Mouse (Mus musculus) heart, embryonic 12.5 days (tissue): Measurements from ENCODE around the gene Actn1. TPM values are rescaled to one million over a fixed set of nuclear protein-coding genes. Genes with fewer than 3 reads are reported as not detected.
"Not testable (repeated sequence)": the region's sequence is repeated elsewhere in the genome, so short reads cannot be mapped to it uniquely, and the experiment has no call there.

Experiments used
- ATAC-seq: fragments of 200-750 bp; cut with Nextera tagmentation; 2 replicates; pipeline ENCODE4 v1.8.0; 2017; ENCODE audit warnings: moderate TSS enrichment, moderate library complexity; ENCODE audit not compliant: insufficient number of reproducible peaks, low FRiP score
- H3K27ac ChIP-seq: fragments of 300-500 bp; sonication (generic); 2 replicates; pipeline ENCODE4 v1.5.1; 2016; ENCODE audit warnings: mild to moderate bottlenecking, moderate library complexity; ENCODE audit not compliant: poor library complexity, severe bottlenecking
- H3K27me3 ChIP-seq: fragments of 300-500 bp; sonication (generic); replicated peaks from 2 replicates; pipeline ENCODE4 v1.6.1; 2016; ENCODE audit warnings: mild to moderate bottlenecking, moderate library complexity
- H3K36me3 ChIP-seq: fragments of 300-500 bp; sonication (generic); 2 replicates; pipeline ENCODE4 v1.6.1; 2016; ENCODE audit warnings: mild to moderate bottlenecking, moderate library complexity
- H3K4me1 ChIP-seq: fragments of 300-500 bp; sonication (generic); replicated peaks from 2 replicates; pipeline ENCODE4 v1.6.1; 2016; ENCODE audit warnings: mild to moderate bottlenecking
- H3K4me2 ChIP-seq: fragments of 300-500 bp; sonication (generic); 2 replicates; pipeline ENCODE4 v1.6.1; 2016; ENCODE audit warnings: mild to moderate bottlenecking, moderate library complexity
- H3K4me3 ChIP-seq: fragments of 300-500 bp; sonication (generic); 2 replicates; pipeline ENCODE4 v1.5.1; 2016; ENCODE audit warnings: mild to moderate bottlenecking
- H3K9ac ChIP-seq: fragments of 300-500 bp; sonication (generic); 2 replicates; pipeline ENCODE4 v1.6.1; 2016; ENCODE audit warnings: mild to moderate bottlenecking, moderate library complexity
- H3K9me3 ChIP-seq: fragments of 300-500 bp; sonication (generic); replicated peaks from 2 replicates; pipeline ENCODE4 v1.6.1; 2016; ENCODE audit warnings: mild to moderate bottlenecking, moderate library complexity
- WGBS: fragments of 180-500 bp; shearing (Covaris S2); methylation state at CpG from one replicate; pipeline ENCODE4 v1.1.7; 2016; 5-methylcytosine and 5-hydroxymethylcytosine counted together
- polyA plus RNA-seq: library from polyadenylated mRNA; unstranded; fragments of >200 nt; fragmentation: Nextera tagmentation; extraction: Ambion mirVana; gene quantifications from 2 replicates; pipeline ENCODE4 v1.2.1, GENCODE M21; 2016

The Actn1 gene
- polyA plus RNA-seq = 63.6 and 65.0 TPM in 2 replicates

DNA sequence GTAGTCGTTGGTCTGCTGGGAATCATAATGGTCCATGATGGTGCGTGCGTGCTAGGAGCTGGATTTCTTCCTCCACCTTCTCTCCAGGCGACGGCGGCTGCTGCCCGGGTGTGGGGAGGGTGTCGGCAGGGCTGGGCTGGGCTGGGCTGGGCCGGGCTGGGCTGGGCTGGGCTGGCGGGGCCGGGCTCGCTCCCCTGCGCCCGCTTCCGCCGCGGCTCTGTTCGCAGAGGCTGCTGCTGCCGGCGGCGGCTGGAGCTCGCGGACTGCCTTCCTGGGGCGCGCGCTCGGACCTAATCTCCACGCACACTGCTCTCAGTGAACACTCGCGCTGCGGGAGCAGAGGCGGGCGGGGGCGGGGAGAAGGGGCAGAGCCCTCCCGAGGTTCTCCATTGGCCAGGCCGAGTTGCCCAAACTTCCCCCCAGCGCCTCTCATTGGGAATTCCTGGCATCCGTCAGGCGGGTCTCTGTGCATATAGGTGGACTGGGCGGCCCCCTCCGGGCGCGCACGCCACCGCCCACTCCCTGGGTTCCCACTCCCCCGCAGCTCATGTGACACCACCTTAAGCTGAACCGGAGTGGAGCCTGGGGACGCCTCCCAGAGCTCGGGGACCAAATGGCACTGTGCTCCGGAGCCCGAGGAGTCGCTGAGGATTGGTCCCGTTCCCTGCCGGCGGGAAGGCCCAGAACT, at the start of gene Actn1:
TSS of gene Actn1 (minus strand) at position 316 of the 688 bp plus-strand sequence.
- ATAC-seq = peak; percentile 91
- Histone ChIP-seq H3K4me1 (peaks cover 39% of the 10 kb centered on the region), H3K4me3 (peak within 1 kb of the TSS; percentile 87), H3K4me2 (peak within 1 kb of the TSS; percentile 81), H3K27ac (peak within 1 kb of the TSS; percentile 90), H3K27me3 (no peaks in the 10 kb centered on the region), H3K36me3 (no peaks in the 10 kb centered on the region), H3K9me3 (no peaks in the 10 kb centered on the region), H3K9ac (peak within 1 kb of the TSS; percentile 92)
- under 1% methylated on average over 55 of the region's 55 CpGs for WGBS

DNA sequence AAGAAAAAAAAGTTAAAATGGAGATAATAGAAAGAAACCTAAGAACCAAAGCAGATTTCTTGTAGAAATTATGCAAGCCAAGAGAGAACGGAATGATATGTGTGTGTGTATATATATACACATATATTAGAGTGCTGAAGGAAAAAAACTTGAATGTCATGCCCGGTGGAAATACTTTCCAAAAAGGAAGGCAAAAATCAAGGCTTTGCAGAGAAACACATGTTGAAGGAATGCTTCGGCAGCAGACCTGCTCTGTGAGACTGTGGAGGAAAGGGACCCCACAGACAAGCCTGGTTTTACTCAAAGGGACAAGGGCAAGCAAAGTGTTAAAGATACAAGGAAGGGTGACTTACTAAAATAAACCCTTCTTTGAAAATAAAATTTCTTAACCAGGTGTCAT, 47.4 kb upstream of the Actn1 start:
- WGBS = 65% methylated on average over 3 of the region's 3 CpGs
- no peaks in the 10 kb centered on the region for H3K4me1 ChIP-seq
- H3K9me3 ChIP-seq = peaks cover 14% of the 10 kb centered on the region
- no peak overlapping the region for H3K27ac ChIP-seq
- H3K36me3 ChIP-seq = no peaks in the 10 kb centered on the region
- no peak overlapping the region for H3K4me2 ChIP-seq
- no peak overlapping the region for H3K9ac ChIP-seq
- ATAC-seq = no peak
- H3K4me3 ChIP-seq = no peak overlapping the region
- H3K27me3 ChIP-seq = no peaks in the 10 kb centered on the region

DNA sequence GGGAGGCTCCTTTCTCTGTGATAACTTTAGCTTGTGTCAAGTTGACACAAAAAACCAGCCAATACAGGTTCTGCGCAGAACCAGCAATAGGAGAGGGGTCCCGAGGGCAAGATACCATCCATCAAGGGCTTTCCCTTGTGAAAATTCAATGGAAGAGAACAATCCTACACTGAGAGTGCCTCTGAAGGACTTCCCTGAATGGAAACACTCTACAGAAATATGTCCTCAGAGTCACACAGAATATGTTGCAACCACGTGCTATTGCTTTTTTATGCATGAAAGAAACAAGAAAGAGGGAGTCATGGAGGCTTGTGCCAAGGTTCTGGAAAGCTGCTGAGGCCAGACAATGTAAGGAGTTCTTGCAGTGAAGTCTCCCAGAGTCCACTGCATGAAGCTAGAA, 44.3 kb upstream of the Actn1 start:
- no peak overlapping the region for H3K4me2 ChIP-seq
- no peak for ATAC-seq
- H3K9ac ChIP-seq = no peak overlapping the region
- peaks cover 14% of the 10 kb centered on the region for H3K9me3 ChIP-seq
- no peaks in the 10 kb centered on the region for H3K36me3 ChIP-seq
- H3K27ac ChIP-seq = no peak overlapping the region
- H3K4me3 ChIP-seq = no peak overlapping the region
- 89% methylated on average over 3 of the region's 3 CpGs for WGBS
- H3K27me3 ChIP-seq = no peaks in the 10 kb centered on the region
- H3K4me1 ChIP-seq = no peaks in the 10 kb centered on the region

DNA sequence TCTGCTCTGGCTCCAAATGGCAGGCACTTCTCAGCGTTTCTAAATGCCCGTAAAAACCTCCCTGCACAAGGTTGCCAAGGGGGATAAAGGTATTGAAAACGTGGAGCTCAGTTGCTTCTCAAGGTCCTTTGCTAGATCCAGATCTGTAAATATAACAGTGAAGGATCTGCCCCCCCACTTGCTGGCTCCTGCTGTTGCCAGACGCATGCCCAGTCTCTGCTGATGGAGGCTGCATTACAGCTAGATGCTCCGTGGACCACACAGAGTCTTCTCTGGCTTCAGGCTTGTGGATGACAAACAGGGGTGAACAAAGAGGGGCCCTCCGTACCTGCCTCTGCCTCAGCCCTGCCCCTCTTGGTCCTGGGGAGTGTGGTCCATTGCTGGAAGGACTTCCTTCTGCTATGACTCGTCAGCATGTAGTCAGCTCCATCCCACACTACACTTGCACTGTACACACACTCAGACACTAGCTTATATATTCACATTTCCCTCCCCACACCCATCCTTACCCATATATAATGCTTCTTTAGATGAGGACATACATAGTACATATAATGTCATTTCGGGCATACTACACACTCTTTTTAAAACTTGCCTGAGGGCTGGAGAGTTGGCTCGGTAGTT, 40.8 kb upstream of the Actn1 start:
- ATAC-seq = no peak

DNA sequence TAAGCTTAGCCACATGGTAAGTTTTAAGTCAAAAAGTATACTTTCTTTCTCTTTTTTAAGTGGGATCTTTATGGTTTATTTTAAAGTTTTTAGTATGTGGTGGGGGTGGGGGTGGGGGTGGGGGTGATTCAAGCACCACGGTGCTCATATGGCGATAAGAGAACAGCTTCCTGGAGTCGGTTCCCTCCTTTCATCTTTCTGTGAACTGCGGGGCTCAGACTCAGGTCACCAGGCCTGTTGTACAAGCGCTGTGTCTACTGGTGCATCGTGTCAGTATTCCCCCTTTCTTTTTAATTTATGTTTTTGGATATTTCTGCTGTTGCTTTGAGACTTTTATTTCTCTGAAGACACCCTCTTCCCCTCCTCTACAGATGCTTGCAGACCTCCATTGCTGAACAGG, 38.5 kb upstream of the Actn1 start:
- no peak for ATAC-seq
- Histone ChIP-seq H3K4me3 (no peak overlapping the region), H3K9ac (no peak overlapping the region), H3K27ac (no peak overlapping the region), H3K4me2 (no peak overlapping the region), H3K27me3 (no peaks in the 10 kb centered on the region), H3K9me3 (peaks cover under 1% of the 10 kb centered on the region; the same call in 1 of the 2 replicates), H3K4me1 (no peaks in the 10 kb centered on the region), H3K36me3 (no peaks in the 10 kb centered on the region)
- 44% methylated on average over 6 of the region's 6 CpGs for WGBS

More for the DNA sequence above, 40.8 kb upstream of the Actn1 start:
- Histone ChIP-seq H3K36me3 (no peaks in the 10 kb centered on the region), H3K4me1 (no peaks in the 10 kb centered on the region), H3K27me3 (no peaks in the 10 kb centered on the region), H3K4me2 (no peak overlapping the region), H3K9ac (no peak overlapping the region), H3K4me3 (no peak overlapping the region), H3K9me3 (peaks cover 14% of the 10 kb centered on the region), H3K27ac (no peak overlapping the region)
- 74% methylated on average over 9 of the region's 9 CpGs for WGBS

DNA sequence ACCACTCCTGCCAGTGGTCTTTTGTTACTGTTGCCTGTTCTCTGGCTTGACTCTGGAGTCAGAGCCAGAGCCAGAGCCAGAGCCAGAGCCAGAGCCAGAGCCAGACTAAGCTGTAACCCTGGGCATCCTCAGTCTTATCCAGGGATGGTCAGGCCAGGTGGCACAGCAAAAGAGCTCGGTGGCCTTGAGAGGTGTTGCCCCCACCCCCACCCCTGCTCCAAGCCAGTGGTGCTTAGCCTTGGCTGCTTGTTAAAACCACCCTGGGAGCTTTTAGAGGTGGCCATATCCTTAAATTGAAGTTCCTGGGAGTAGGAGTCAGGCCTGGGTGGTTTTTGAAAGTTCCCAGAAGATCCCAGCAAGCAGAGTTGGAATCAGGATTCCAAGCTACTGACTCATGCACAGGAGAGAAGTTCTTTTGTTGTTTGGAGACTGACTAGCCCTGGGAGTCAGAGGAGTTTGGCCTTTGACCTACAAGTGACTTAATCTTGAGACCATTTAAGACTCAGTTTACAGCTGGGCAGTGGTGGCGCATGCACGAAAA, 31.8 kb upstream of the Actn1 start:
- no peak overlapping the region for H3K27ac ChIP-seq
- no peak overlapping the region for H3K4me3 ChIP-seq
- 53% methylated on average over 3 of the region's 3 CpGs for WGBS
- no peak for ATAC-seq
- no peaks in the 10 kb centered on the region for H3K36me3 ChIP-seq
- no peaks in the 10 kb centered on the region for H3K9me3 ChIP-seq
- H3K4me2 ChIP-seq = no peak overlapping the region
- peaks cover 29% of the 10 kb centered on the region for H3K4me1 ChIP-seq
- no peak overlapping the region for H3K9ac ChIP-seq
- H3K27me3 ChIP-seq = no peaks in the 10 kb centered on the region

DNA sequence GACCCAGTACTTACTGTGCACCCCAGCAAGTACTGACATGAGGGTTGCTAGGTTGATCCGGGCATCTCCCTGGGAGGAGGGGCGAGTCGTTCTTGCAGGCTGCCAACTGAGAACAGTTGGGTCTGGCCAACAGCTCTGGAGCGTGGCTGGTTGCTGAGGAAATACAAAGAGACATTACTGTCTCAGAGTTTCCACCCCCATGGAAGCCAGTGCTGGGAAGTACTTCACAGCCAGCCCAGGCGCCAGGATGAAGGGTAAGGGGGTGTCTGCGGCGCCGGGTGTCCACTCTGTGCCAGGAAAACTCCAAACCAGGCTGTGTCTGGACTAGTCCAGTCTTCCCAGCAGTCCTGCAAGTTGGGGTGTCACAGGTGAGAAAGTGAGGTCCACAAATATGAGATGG, 30.8 kb upstream of the Actn1 start:
- H3K4me2 ChIP-seq = no peak overlapping the region
- no peaks in the 10 kb centered on the region for H3K36me3 ChIP-seq
- WGBS = 63% methylated on average over 8 of the region's 8 CpGs
- H3K27me3 ChIP-seq = no peaks in the 10 kb centered on the region
- no peak overlapping the region for H3K9ac ChIP-seq
- peak; percentile 73 for ATAC-seq
- no peak overlapping the region for H3K4me3 ChIP-seq
- H3K27ac ChIP-seq = no peak overlapping the region
- no peaks in the 10 kb centered on the region for H3K9me3 ChIP-seq
- peaks cover 29% of the 10 kb centered on the region for H3K4me1 ChIP-seq

DNA sequence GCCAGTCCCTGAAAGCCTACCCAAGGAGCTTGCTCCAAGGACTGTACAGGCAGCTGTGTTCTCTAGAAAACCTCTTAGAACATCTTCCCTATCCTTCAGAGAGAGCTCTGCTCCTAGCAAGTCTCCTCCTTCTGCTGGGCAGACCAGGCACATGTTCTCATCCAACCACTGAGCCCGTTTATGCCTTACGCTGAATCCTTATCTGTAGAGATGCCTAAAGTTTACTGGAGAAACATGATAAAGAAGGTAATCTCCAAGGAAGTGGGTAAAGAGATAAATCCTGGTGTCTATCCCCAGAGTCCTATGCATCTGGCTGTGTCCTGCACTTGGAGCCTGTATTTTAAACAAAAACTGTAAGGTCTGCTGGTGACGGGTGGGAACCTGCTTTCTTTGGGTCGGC, 30.3 kb upstream of the Actn1 start:
- Histone ChIP-seq H3K9me3 (no peaks in the 10 kb centered on the region), H3K27me3 (no peaks in the 10 kb centered on the region), H3K27ac (no peak overlapping the region), H3K4me2 (no peak overlapping the region), H3K9ac (no peak overlapping the region), H3K4me1 (peaks cover 29% of the 10 kb centered on the region), H3K4me3 (no peak overlapping the region), H3K36me3 (no peaks in the 10 kb centered on the region)
- 51% methylated on average over 4 of the region's 4 CpGs for WGBS
- no peak for ATAC-seq

DNA sequence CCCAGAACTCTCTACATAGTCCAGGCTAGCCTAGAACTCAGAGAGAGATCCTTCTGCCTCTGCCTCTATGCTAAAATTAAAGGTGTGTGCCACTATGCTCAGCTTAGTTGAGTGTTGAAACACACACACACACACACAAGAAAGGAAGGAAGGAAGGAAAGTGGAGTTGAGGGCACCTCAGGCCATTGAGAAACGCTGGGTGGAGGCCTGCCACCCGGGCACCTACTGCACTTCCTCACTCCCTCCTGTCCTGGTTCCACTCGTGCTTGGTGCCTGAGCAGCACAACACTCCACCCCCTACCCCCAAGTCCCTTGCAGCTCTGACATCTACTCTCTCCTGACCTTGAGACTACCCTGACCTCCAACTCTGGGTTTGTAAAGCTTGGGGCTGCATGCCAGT, 29.6 kb upstream of the Actn1 start:
- 51% methylated on average over 3 of the region's 3 CpGs for WGBS
- H3K27ac ChIP-seq = no peak overlapping the region
- H3K4me3 ChIP-seq = no peak overlapping the region
- no peak overlapping the region for H3K9ac ChIP-seq
- H3K27me3 ChIP-seq = no peaks in the 10 kb centered on the region
- H3K4me1 ChIP-seq = peaks cover 29% of the 10 kb centered on the region
- H3K36me3 ChIP-seq = no peaks in the 10 kb centered on the region
- no peak overlapping the region for H3K4me2 ChIP-seq
- H3K9me3 ChIP-seq = no peaks in the 10 kb centered on the region
- ATAC-seq = no peak

DNA sequence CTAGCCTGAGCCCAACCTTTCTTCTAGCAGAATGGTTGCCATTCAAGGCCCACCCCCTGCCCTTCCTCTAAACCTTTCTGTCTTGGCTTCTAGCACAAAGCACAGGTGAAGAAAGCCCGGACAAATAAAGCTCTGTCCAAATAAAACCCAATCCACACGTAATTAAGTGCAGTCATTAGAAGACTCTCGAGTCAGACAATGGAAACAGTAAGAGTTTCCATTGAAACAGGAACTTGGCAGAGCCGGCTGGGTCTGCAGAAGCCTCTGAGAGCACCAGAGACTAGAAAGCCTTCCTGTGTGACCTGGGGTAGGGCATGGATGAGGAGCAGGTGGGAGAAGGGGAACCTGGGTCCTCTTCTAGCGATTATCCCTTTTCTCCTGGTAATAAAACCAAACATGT, 25.7 kb upstream of the Actn1 start:
- Histone ChIP-seq H3K4me2 (no peak overlapping the region), H3K4me1 (peaks cover 11% of the 10 kb centered on the region), H3K9me3 (no peaks in the 10 kb centered on the region), H3K36me3 (no peaks in the 10 kb centered on the region), H3K27ac (no peak overlapping the region), H3K9ac (no peak overlapping the region), H3K27me3 (no peaks in the 10 kb centered on the region), H3K4me3 (no peak overlapping the region)
- WGBS = 59% methylated on average over 5 of the region's 5 CpGs
- ATAC-seq = no peak

DNA sequence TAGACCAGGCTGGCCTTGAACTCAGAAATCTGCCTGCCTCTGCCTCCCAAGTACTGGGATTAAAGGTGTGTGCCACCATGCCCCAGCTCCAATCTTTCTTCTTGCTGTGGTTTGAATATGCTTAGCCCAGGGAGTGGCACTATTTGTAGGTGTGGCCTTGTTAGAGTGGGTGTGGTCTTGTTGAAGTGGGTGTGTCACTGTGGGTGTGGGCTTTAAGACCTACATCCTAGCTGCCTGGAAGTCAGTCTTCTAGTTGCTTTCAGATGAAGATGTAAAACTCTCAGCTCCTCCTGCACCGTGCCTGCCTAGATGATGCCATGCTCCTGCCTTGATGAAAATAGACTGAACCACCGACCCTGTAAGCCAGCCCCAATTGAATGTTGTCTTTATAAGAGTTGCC, 24.1 kb upstream of the Actn1 start:
- not testable (repeated sequence) for H3K27me3 ChIP-seq, H3K9me3 ChIP-seq, H3K9ac ChIP-seq, H3K4me3 ChIP-seq, H3K4me1 ChIP-seq, ATAC-seq, H3K27ac ChIP-seq, H3K4me2 ChIP-seq, H3K36me3 ChIP-seq
- 75% methylated on average over 2 of the region's 2 CpGs for WGBS
